Mouse (Mus musculus) erythroblast, embryonic 14.5 days (primary cell): ENCODE results near the gene U2af2. TPM values are rescaled to one million over a fixed set of nuclear protein-coding genes. Genes with fewer than 3 reads are reported as not detected.

Experiments
- H3K27me3 ChIP-seq: 2 replicates; pipeline ENCODE4 v1.6.1; 2012; ENCODE audit warnings: inconsistent platforms; ENCODE audit not compliant: control insufficient read depth
- H3K36me3 ChIP-seq: 2 replicates; pipeline ENCODE4 v1.6.1; 2012; ENCODE audit warnings: mild to moderate bottlenecking, inconsistent platforms; ENCODE audit not compliant: control insufficient read depth
- H3K4me1 ChIP-seq: 2 replicates; pipeline ENCODE4 v1.6.1; 2012; ENCODE audit warnings: inconsistent platforms; ENCODE audit not compliant: control insufficient read depth
- H3K4me3 ChIP-seq: replicated peaks from 2 replicates; pipeline ENCODE3; 2012; ENCODE audit warnings: moderate library complexity, mild to moderate bottlenecking, inconsistent platforms
- H3K9me3 ChIP-seq: 2 replicates; pipeline ENCODE4 v1.6.1; 2012; ENCODE audit warnings: low read length, inconsistent platforms, mixed read lengths; ENCODE audit not compliant: control insufficient read depth
- GATA1 ChIP-seq: IDR thresholded peaks from 2 replicates; pipeline ENCODE4 v1.6.1; 2012; ENCODE audit warnings: low read length, inconsistent platforms, mixed read lengths
- TAL1 ChIP-seq: IDR thresholded peaks from 3 replicates; pipeline ENCODE4 v1.6.1; 2012; ENCODE audit warnings: low read length, inconsistent platforms, mixed read lengths
- polyA plus RNA-seq: library from polyadenylated mRNA; stranded (reverse); fragments of >175 nt; gene quantifications from 2 replicates; pipeline ENCODE4 v1.2.3, GENCODE M21; 2012

Gene U2af2
- polyA plus RNA-seq, 1 experiment, result 43.1 TPM

- Histone ChIP-seq H3K4me1 (peaks cover 17% of the 10 kb centered on the region), H3K9me3 (no peaks in the 10 kb centered on the region)
- no peak for TF ChIP-seq TAL1
- no peak for TF ChIP-seq GATA1
Measured at GRCm38 (mm10) chr7:5092831-5093510, 31.0 kb downstream of the U2af2 start.

GRCm38 (mm10) chr7:5098769-5099168 is 36.8 kb downstream of the U2af2 start:
- no peak for TF ChIP-seq TAL1
- TF ChIP-seq GATA1, result no peak
- H3K27me3 ChIP-seq, result no peaks in the 10 kb centered on the region
- peaks cover 1% of the 10 kb centered on the region; the same call in 1 of the 2 replicates for H3K4me1 ChIP-seq
- no peaks in the 10 kb centered on the region for H3K9me3 ChIP-seq
- no peak overlapping the region for H3K4me3 ChIP-seq
- peaks cover 61% of the 10 kb centered on the region for H3K36me3 ChIP-seq

More at GRCm38 (mm10) chr7:5092831-5093510, 31.0 kb downstream of the U2af2 start:
- peaks cover 99% of the 10 kb centered on the region for H3K36me3 ChIP-seq
- H3K4me3 ChIP-seq, result no peak overlapping the region
- H3K27me3 ChIP-seq, result no peaks in the 10 kb centered on the region

DNA sequence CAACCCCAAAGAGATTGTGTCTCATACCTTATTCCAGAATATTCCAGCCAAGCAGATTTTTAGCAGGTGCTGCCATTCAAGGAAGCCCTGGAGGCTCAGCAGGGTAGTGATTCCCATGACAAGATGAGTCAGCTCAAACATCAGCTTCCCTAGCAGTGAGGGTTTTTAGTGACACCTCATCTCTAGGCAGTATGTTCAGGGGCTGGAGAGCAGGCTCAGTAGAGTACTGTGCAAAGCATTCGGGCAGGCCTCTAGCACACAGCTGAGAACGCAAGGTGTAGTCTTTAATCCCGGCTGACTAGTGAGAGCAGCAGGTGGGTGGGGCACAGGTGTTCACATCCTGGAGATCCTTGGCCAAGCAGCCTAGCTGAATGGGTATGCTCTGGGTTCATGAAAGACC is 37.9 kb downstream of the U2af2 start:
- TF ChIP-seq TAL1, result no peak
- no peak for TF ChIP-seq GATA1
- Histone ChIP-seq H3K4me1 (peaks cover 1% of the 10 kb centered on the region; the same call in 1 of the 2 replicates), H3K36me3 (peaks cover 51% of the 10 kb centered on the region), H3K27me3 (no peaks in the 10 kb centered on the region), H3K4me3 (no peak overlapping the region), H3K9me3 (no peaks in the 10 kb centered on the region)

DNA sequence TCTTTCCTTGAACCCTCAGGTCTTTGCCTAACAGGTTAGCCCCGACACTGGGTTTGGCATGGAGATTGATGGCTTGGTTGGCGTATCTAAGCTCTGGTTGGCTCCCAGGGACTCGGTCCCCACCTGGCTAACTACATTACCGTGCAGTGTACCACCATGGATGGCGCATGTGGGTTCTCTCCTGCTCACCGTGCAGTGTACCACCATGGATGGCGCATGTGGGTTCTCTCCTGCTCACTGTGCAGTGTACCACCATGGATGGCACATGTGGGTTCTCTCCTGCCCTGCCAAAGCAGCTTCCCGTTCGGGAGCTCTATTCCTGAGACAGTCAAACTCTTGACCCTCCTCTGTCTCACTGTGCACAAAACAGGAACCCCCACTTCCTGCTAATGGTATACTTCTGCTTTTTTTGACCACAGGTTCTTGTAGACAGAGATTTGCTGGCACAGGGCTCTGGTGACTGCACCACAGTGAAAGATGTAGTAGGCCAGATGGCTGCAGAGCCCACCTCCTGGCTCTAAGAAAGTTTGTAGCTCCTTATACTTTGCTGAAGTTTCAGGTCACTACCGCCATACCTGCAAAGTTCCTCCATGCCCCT is 39.2 kb downstream of the U2af2 start:
- H3K36me3 ChIP-seq, result peaks cover 37% of the 10 kb centered on the region
- TF ChIP-seq GATA1, result no peak
- no peak for TF ChIP-seq TAL1
- H3K4me1 ChIP-seq, result peaks cover 1% of the 10 kb centered on the region; the same call in 1 of the 2 replicates
- H3K4me3 ChIP-seq, result no peak overlapping the region
- no peaks in the 10 kb centered on the region for H3K9me3 ChIP-seq
- no peaks in the 10 kb centered on the region for H3K27me3 ChIP-seq

DNA sequence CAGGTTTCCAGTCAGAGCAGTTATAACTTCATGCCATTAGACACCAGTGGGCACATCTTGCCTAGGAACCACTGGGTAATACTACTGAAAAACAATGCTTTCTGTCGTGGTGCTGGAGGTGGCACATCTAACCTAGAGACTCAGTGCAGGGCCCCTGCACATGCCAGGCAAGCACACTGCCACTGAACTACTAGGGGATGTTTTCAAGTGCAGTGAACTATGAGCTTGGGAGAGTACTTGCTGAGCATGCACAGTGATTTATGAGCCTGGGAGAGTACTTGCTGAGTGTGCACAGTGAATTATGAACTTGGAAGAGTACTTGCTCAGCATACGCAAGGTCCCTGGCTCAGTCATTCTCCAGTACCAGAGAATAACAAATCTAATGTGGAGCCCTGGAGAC is 40.6 kb downstream of the U2af2 start:
- no peaks in the 10 kb centered on the region for H3K9me3 ChIP-seq
- H3K4me1 ChIP-seq, result peaks cover 1% of the 10 kb centered on the region; the same call in 1 of the 2 replicates
- H3K4me3 ChIP-seq, result no peak overlapping the region
- H3K27me3 ChIP-seq, result no peaks in the 10 kb centered on the region
- peaks cover 23% of the 10 kb centered on the region for H3K36me3 ChIP-seq
- no peak for TF ChIP-seq TAL1
- no peak for TF ChIP-seq GATA1

DNA sequence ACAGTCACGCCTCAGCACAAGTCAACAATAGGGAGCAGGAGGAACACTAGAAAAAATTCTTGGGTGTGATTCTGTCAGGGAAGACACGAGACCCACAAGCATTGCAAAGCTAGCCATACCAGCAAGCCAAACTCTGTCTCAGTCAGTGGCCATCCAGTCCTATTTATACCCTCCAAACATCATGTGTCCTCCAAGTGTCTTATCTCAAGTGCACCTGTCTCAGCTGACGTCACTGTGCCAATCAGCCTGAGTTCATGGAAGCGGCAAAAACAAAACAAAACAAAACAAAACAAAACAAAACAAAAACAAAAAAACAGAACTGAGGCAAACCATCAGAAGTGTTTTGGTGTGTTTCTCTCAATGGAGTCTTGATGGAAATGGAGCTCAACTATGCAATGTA is 46.3 kb downstream of the U2af2 start:
- H3K4me3 ChIP-seq, result no peak overlapping the region
- no peaks in the 10 kb centered on the region for H3K4me1 ChIP-seq
- no peaks in the 10 kb centered on the region for H3K36me3 ChIP-seq
- peaks cover 3% of the 10 kb centered on the region for H3K9me3 ChIP-seq
- no peak for TF ChIP-seq GATA1
- TF ChIP-seq TAL1, result no peak
- no peaks in the 10 kb centered on the region for H3K27me3 ChIP-seq

GRCm38 (mm10) chr7:5109301-5109700 is 47.4 kb downstream of the U2af2 start:
- TF ChIP-seq GATA1 (no peak), TAL1 (no peak)
- peaks cover 3% of the 10 kb centered on the region for H3K9me3 ChIP-seq
- H3K4me3 ChIP-seq, result no peak overlapping the region
- H3K27me3 ChIP-seq, result no peaks in the 10 kb centered on the region
- no peaks in the 10 kb centered on the region for H3K4me1 ChIP-seq
- no peaks in the 10 kb centered on the region for H3K36me3 ChIP-seq

DNA sequence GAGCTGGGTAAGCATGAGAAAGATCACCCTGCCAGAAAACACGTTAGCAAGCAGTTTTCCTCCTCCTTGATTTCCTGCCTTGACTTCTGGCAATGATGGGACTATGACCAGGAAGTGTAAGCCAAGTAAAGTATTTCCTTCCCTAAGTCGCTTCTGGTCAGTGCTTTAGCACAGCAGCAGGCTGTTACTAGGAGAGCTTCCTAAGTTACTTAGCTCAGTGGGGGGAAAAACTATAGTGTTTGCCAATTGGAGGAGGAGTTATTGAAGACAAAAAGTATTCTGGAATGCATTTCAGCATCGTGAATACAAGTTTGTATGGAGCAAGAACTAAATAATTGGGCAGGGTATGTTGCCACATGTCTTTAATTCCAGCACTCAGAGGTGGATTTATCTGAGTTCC is 50.8 kb downstream of the U2af2 start:
- TF ChIP-seq GATA1 (no peak), TAL1 (no peak)
- Histone ChIP-seq H3K4me1 (no peaks in the 10 kb centered on the region), H3K4me3 (no peak overlapping the region), H3K36me3 (no peaks in the 10 kb centered on the region), H3K9me3 (peaks cover 3% of the 10 kb centered on the region), H3K27me3 (no peaks in the 10 kb centered on the region)

DNA sequence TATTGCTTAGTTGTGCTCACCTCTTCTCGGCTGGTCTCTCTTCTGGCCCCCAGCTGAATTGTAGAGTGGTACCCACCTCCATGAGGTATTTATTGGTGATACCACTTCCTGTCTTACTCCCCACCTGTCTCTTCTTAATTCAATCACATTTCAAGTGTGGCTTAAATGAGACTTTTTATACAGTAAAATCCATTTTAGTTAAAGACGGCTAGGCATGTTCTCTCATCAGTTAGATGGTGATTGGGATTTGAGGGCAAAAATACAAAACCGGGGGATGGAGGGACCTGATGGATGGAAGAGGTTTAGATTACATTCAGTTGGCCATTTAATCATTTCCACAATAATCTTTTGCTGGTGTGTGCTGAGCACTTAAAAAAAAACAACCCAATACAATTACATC is 54.9 kb downstream of the U2af2 start, which contains the start of gene Rfpl4:
TSS of gene Rfpl4 (minus strand) at position 101 of the 400 bp plus-strand sequence.
- Histone ChIP-seq H3K4me1 (no peaks in the 10 kb centered on the region), H3K27me3 (no peaks in the 10 kb centered on the region; the same call in 1 of the 2 replicates), H3K36me3 (no peaks in the 10 kb centered on the region), H3K4me3 (no peak within 1 kb of the TSS), H3K9me3 (no peaks in the 10 kb centered on the region)
- TF ChIP-seq GATA1 (no peak), TAL1 (no peak)
